Mouse (Mus musculus): ENCODE measurements around the gene Nip7.

GRCm38 (mm10) chr8:107030058-107030457 lies 26.6 kb upstream of the Nip7 start:
- TF ChIP-seq CTCF (IDR thresholded peaks at IDR 0.05; ENCODE audit: low read depth, low read length): no peak
- TF ChIP-seq POLR2AphosphoS5 (IDR thresholded peaks at IDR 0.05; ENCODE audit: insufficient replicate concordance, low read depth, low read length): no peak
- TF ChIP-seq GATA1 (IDR thresholded peaks at IDR 0.05; ENCODE audit: borderline replicate concordance, low read length): no peak
- TF ChIP-seq TAL1 (conservative IDR thresholded peaks at IDR 0.05; ENCODE audit: low read depth, low read length): no peak
